Mouse (Mus musculus) adrenal gland, adult 8-10 months (tissue): Measurements from ENCODE around the gene Ube2i. TPM values are rescaled to one million over a fixed set of nuclear protein-coding genes. Genes with fewer than 3 reads are reported as not detected.

Experiments used
- DNase-seq: peaks from one replicate; pipeline ENCODE4 v3.0.0; 2022
- microRNA-seq, 2 experiments: library from miRNA; unstranded; fragments of <30 nt; microRNA quantifications; one replicate each; pipeline ENCODE4 v1.2.0; 2022
- total RNA-seq, 4 experiments: library from RNA; stranded (reverse); gene quantifications; 2 replicates each; pipeline ENCODE4 v1.2.4; 2022

Ube2i gene
- total RNA-seq, 4 experiments from 2014 or later: 249 to 283 (median 265) TPM

DNA sequence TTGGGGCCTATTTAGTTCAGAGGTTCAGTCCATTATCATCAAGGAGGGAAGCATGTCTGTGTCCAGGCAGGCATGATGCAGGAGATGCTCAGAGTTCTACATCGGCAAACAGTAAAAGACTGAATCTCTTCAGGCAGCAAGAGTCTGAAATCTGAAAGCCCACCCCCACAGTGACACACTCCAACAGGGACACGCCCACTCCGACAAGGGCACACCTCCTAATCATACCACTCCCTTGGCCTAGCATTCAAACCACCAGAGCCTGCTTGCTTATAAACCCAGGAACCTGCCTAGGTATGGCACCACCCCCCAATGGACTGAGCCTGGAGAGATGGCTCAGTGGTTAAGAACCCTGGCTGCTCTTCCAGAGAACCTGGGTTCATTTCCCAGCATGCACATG lies 59.0 kb downstream of the Ube2i start:
- no peak for DNase-seq

Small RNA genes within 50 kb of the gene (microRNA-seq; reads per million reads assigned to microRNA genes)
- 24.8 to 30.7 reads per million in 2 experiments for gene Mir3547

Other genes starting within 250 kb of the Ube2i start
- 10 to 100 TPM; 35.3 to 56.0 (median 52.6) TPM for gene Tmem204, start 191.0 kb downstream of the Ube2i start, total RNA-seq
- gene Telo2, start 158.7 kb downstream of the Ube2i start, total RNA-seq: 10 to 100 TPM; 24.0 to 40.2 (median 29.5) TPM
- not detected for gene Ptx4, start 153.9 kb downstream of the Ube2i start, total RNA-seq
- gene Clcn7, start 141.2 kb downstream of the Ube2i start, total RNA-seq: 10 to 100 TPM; 47.4 to 77.7 (median 67.8) TPM
- gene Ccdc154, start 112.2 kb downstream of the Ube2i start, total RNA-seq: under 1 TPM in 3 of 4 experiments, not detected in 1; 0.09 to 0.34 (median 0.19) TPM
- gene Gm38655, start 99.2 kb downstream of the Ube2i start, total RNA-seq: under 1 TPM in 3 of 4 experiments, not detected in 1; 0.40 to 0.67 (median 0.42) TPM
- 10 to 100 TPM; 18.4 to 21.7 (median 20.9) TPM for gene BC003965, start 90.1 kb downstream of the Ube2i start, total RNA-seq
- 10 to 100 TPM; 18.4 to 36.4 (median 26.2) TPM for gene Unkl, start 86.2 kb downstream of the Ube2i start, total RNA-seq
- 10 to 100 TPM; 48.9 to 57.3 (median 52.2) TPM for gene Gnptg, start 34.5 kb downstream of the Ube2i start, total RNA-seq
- gene Tsr3, start 34.5 kb downstream of the Ube2i start, total RNA-seq: 10 to 100 TPM; 23.4 to 35.5 (median 30.3) TPM
- gene Baiap3, start 18.3 kb downstream of the Ube2i start, total RNA-seq: 10 to 100 TPM; 12.8 to 44.5 (median 22.1) TPM
- gene Prss34, start 23.8 kb upstream of the Ube2i start, total RNA-seq: under 1 TPM in 3 of 4 experiments, not detected in 1; 0.31 to 0.56 (median 0.41) TPM
- not detected for gene Prss28, start 34.0 kb upstream of the Ube2i start, total RNA-seq
- gene Prss29, start 44.0 kb upstream of the Ube2i start, total RNA-seq: not detected
- 1 to 10 TPM in 1 of 4 experiments, under 1 TPM in 2, not detected in 1; 0.43 to 1.1 (median 0.59) TPM for gene Tpsab1, start 70.9 kb upstream of the Ube2i start, total RNA-seq
- gene Tpsb2, start 91.7 kb upstream of the Ube2i start, total RNA-seq: 1 to 10 TPM; 1.9 to 4.4 (median 2.4) TPM
- gene Tpsg1, start 94.7 kb upstream of the Ube2i start, total RNA-seq: not detected
- gene Cacna1h, start 159.2 kb upstream of the Ube2i start, total RNA-seq: 100 to 1,000 TPM; 117 to 206 (median 157) TPM
- gene Tekt4, start 180.0 kb upstream of the Ube2i start, total RNA-seq: under 1 TPM in 2 of 4 experiments, not detected in 2; 0.23 to 0.45 TPM
- 1 to 10 TPM; 1.0 to 1.4 (median 1.2) TPM for gene Sstr5, start 222.7 kb upstream of the Ube2i start, total RNA-seq